Mouse (Mus musculus) forebrain, embryonic 13.5 days (tissue): Measurements from ENCODE around the gene Pcdh7. TPM values are rescaled to one million over a fixed set of nuclear protein-coding genes. Genes with fewer than 3 reads are reported as not detected.
A peak's percentile ranks its signal among the peaks of the same experiment; 100 is the strongest.

Experiments used
- ATAC-seq: fragments of 200-750 bp; cut with Nextera tagmentation; 2 replicates; pipeline ENCODE4 v1.8.0; 2017
- H3K27ac ChIP-seq: fragments of 300-500 bp; sonication (generic); 2 replicates; pipeline ENCODE4 v1.5.1; 2015; ENCODE audit warnings: inconsistent platforms, mild to moderate bottlenecking, moderate library complexity
- H3K27me3 ChIP-seq: fragments of 300-500 bp; sonication (generic); 2 replicates; pipeline ENCODE4 v1.6.1; 2015; ENCODE audit warnings: mild to moderate bottlenecking, inconsistent platforms
- H3K36me3 ChIP-seq: fragments of 300-500 bp; sonication (generic); 2 replicates; pipeline ENCODE4 v1.6.1; 2015; ENCODE audit warnings: mild to moderate bottlenecking, inconsistent platforms; ENCODE audit not compliant: poor library complexity, severe bottlenecking
- H3K4me1 ChIP-seq: fragments of 300-500 bp; sonication (generic); 2 replicates; pipeline ENCODE4 v1.6.1; 2015; ENCODE audit warnings: inconsistent platforms
- H3K4me2 ChIP-seq: fragments of 300-500 bp; sonication (generic); 2 replicates; pipeline ENCODE4 v1.6.1; 2015; ENCODE audit warnings: inconsistent platforms, mild to moderate bottlenecking, moderate library complexity
- H3K4me3 ChIP-seq: fragments of 300-500 bp; sonication (generic); 2 replicates; pipeline ENCODE4 v1.5.1; 2015; ENCODE audit warnings: mild to moderate bottlenecking, inconsistent platforms
- H3K9ac ChIP-seq: fragments of 300-500 bp; sonication (generic); 2 replicates; pipeline ENCODE4 v1.6.1; 2015; ENCODE audit warnings: mild to moderate bottlenecking, inconsistent platforms
- H3K9me3 ChIP-seq: fragments of 300-500 bp; sonication (generic); replicated peaks from 2 replicates; pipeline ENCODE4 v1.6.1; 2016; ENCODE audit warnings: inconsistent platforms
- WGBS: fragments of 180-500 bp; shearing (Covaris S2); methylation state at CpG from one replicate; pipeline ENCODE4 v1.1.7; 2015; 5-methylcytosine and 5-hydroxymethylcytosine counted together
- polyA plus RNA-seq: library from polyadenylated mRNA; unstranded; fragments of >200 nt; fragmentation: Nextera tagmentation; extraction: Ambion mirVana; gene quantifications from 2 replicates; pipeline ENCODE4 v1.2.1, GENCODE M21; 2015

Pcdh7 gene
- polyA plus RNA-seq, 1 experiment from 2014 or later = 7.2 TPM

GRCm38 (mm10) chr5:57719594-57720185, 1.9 kb downstream of the Pcdh7 start:
- peak overlapping the region; percentile 68 for H3K4me3 ChIP-seq
- H3K4me1 ChIP-seq = peaks cover 26% of the 10 kb centered on the region
- H3K27me3 ChIP-seq = peaks cover 13% of the 10 kb centered on the region
- H3K9ac ChIP-seq = peak overlapping the region; percentile 75
- no peaks in the 10 kb centered on the region for H3K36me3 ChIP-seq
- no peak overlapping the region for H3K27ac ChIP-seq
- no peaks in the 10 kb centered on the region for H3K9me3 ChIP-seq
- ATAC-seq = no peak
- WGBS = 2% methylated on average over 58 of the region's 59 CpGs
- peak overlapping the region; percentile 96 for H3K4me2 ChIP-seq

- no peak for ATAC-seq
- H3K27ac ChIP-seq = no peak overlapping the region
- peaks cover 13% of the 10 kb centered on the region for H3K27me3 ChIP-seq
- H3K4me1 ChIP-seq = peaks cover 26% of the 10 kb centered on the region
- H3K9me3 ChIP-seq = no peaks in the 10 kb centered on the region
- peak overlapping the region; percentile 68 for H3K4me3 ChIP-seq
- peak overlapping the region; percentile 96 for H3K4me2 ChIP-seq
- no peaks in the 10 kb centered on the region for H3K36me3 ChIP-seq
- WGBS = 6% methylated on average over 34 of the region's 34 CpGs
- H3K9ac ChIP-seq = peak overlapping the region; percentile 75
Measured at GRCm38 (mm10) chr5:57720206-57720880, 2.6 kb downstream of the Pcdh7 start.

GRCm38 (mm10) chr5:57721148-57721712, 3.5 kb downstream of the Pcdh7 start:
- Histone ChIP-seq H3K4me2 (peak overlapping the region; percentile 96), H3K4me1 (peaks cover 26% of the 10 kb centered on the region), H3K27me3 (peaks cover 13% of the 10 kb centered on the region), H3K36me3 (no peaks in the 10 kb centered on the region), H3K27ac (no peak overlapping the region), H3K4me3 (peak overlapping the region; percentile 68), H3K9me3 (no peaks in the 10 kb centered on the region), H3K9ac (no peak overlapping the region; the same call in 1 of the 2 replicates)
- no peak for ATAC-seq
- 32% methylated on average over 8 of the region's 8 CpGs for WGBS

GRCm38 (mm10) chr5:57721927-57722326, 4.2 kb downstream of the Pcdh7 start:
- H3K27me3 ChIP-seq = peaks cover 13% of the 10 kb centered on the region
- peak overlapping the region; percentile 96 for H3K4me2 ChIP-seq
- H3K9me3 ChIP-seq = no peaks in the 10 kb centered on the region
- no peaks in the 10 kb centered on the region for H3K36me3 ChIP-seq
- no peak overlapping the region for H3K27ac ChIP-seq
- 50% methylated on average over 6 of the region's 6 CpGs for WGBS
- H3K9ac ChIP-seq = no peak overlapping the region
- peaks cover 26% of the 10 kb centered on the region for H3K4me1 ChIP-seq
- ATAC-seq = no peak
- peak overlapping the region; percentile 68 for H3K4me3 ChIP-seq

GRCm38 (mm10) chr5:57733451-57733850, 15.7 kb downstream of the Pcdh7 start:
- Histone ChIP-seq H3K4me1 (no peaks in the 10 kb centered on the region), H3K9ac (no peak overlapping the region), H3K27ac (no peak overlapping the region), H3K36me3 (no peaks in the 10 kb centered on the region), H3K9me3 (no peaks in the 10 kb centered on the region), H3K4me3 (no peak overlapping the region), H3K27me3 (no peaks in the 10 kb centered on the region), H3K4me2 (no peak overlapping the region)
- ATAC-seq = no peak
- 10% methylated on average over 1 of the region's 1 CpGs for WGBS

- Histone ChIP-seq H3K27me3 (no peaks in the 10 kb centered on the region), H3K4me3 (no peak overlapping the region), H3K9me3 (no peaks in the 10 kb centered on the region), H3K4me2 (no peak overlapping the region), H3K27ac (no peak overlapping the region), H3K9ac (no peak overlapping the region), H3K4me1 (no peaks in the 10 kb centered on the region), H3K36me3 (no peaks in the 10 kb centered on the region)
- no peak for ATAC-seq
- WGBS = 88% methylated on average over 6 of the region's 6 CpGs
Measured at GRCm38 (mm10) chr5:57735723-57736122, 18.0 kb downstream of the Pcdh7 start.

GRCm38 (mm10) chr5:57742924-57743323, 25.2 kb downstream of the Pcdh7 start:
- no peak overlapping the region for H3K4me2 ChIP-seq
- WGBS = 34% methylated on average over 6 of the region's 6 CpGs
- no peak for ATAC-seq
- H3K9ac ChIP-seq = no peak overlapping the region
- H3K4me1 ChIP-seq = no peaks in the 10 kb centered on the region
- no peaks in the 10 kb centered on the region for H3K9me3 ChIP-seq
- H3K27me3 ChIP-seq = no peaks in the 10 kb centered on the region
- no peaks in the 10 kb centered on the region for H3K36me3 ChIP-seq
- H3K4me3 ChIP-seq = no peak overlapping the region
- no peak overlapping the region for H3K27ac ChIP-seq

GRCm38 (mm10) chr5:57743956-57744661, 26.3 kb downstream of the Pcdh7 start:
- no peak overlapping the region for H3K9ac ChIP-seq
- no peaks in the 10 kb centered on the region for H3K27me3 ChIP-seq
- ATAC-seq = no peak
- no peaks in the 10 kb centered on the region for H3K4me1 ChIP-seq
- no peaks in the 10 kb centered on the region for H3K36me3 ChIP-seq
- H3K9me3 ChIP-seq = no peaks in the 10 kb centered on the region
- no peak overlapping the region for H3K27ac ChIP-seq
- no peak overlapping the region for H3K4me2 ChIP-seq
- H3K4me3 ChIP-seq = no peak overlapping the region
- 83% methylated on average over 2 of the region's 2 CpGs for WGBS

- H3K27ac ChIP-seq = no peak overlapping the region
- no peak overlapping the region for H3K9ac ChIP-seq
- no peaks in the 10 kb centered on the region for H3K27me3 ChIP-seq
- no peaks in the 10 kb centered on the region for H3K9me3 ChIP-seq
- no peaks in the 10 kb centered on the region for H3K4me1 ChIP-seq
- no peak overlapping the region for H3K4me3 ChIP-seq
- no peak overlapping the region for H3K4me2 ChIP-seq
- WGBS = 85% methylated on average over 1 of the region's 1 CpGs
- ATAC-seq = no peak
- H3K36me3 ChIP-seq = no peaks in the 10 kb centered on the region
Measured at GRCm38 (mm10) chr5:57745879-57746278, 28.1 kb downstream of the Pcdh7 start.

- no peak for ATAC-seq
- Histone ChIP-seq H3K4me1 (no peaks in the 10 kb centered on the region), H3K4me2 (no peak overlapping the region), H3K27me3 (no peaks in the 10 kb centered on the region), H3K27ac (no peak overlapping the region), H3K36me3 (no peaks in the 10 kb centered on the region), H3K4me3 (no peak overlapping the region), H3K9me3 (no peaks in the 10 kb centered on the region), H3K9ac (no peak overlapping the region)
- 97% methylated on average over 1 of the region's 1 CpGs for WGBS
Measured at GRCm38 (mm10) chr5:57750320-57750719, 32.6 kb downstream of the Pcdh7 start.

GRCm38 (mm10) chr5:57755791-57756190, 38.0 kb downstream of the Pcdh7 start:
- Histone ChIP-seq H3K36me3 (no peaks in the 10 kb centered on the region), H3K27ac (no peak overlapping the region), H3K27me3 (no peaks in the 10 kb centered on the region), H3K9me3 (no peaks in the 10 kb centered on the region), H3K4me3 (no peak overlapping the region), H3K9ac (no peak overlapping the region), H3K4me2 (no peak overlapping the region), H3K4me1 (0 out of 2 replicates have a peak, but pooled peaks cover 10% of the 10 kb centered on the region)
- ATAC-seq = no peak
- WGBS = 30% methylated on average over 1 of the region's 1 CpGs
